Mouse (Mus musculus): ENCODE data around the gene Mfap4.

DNA sequence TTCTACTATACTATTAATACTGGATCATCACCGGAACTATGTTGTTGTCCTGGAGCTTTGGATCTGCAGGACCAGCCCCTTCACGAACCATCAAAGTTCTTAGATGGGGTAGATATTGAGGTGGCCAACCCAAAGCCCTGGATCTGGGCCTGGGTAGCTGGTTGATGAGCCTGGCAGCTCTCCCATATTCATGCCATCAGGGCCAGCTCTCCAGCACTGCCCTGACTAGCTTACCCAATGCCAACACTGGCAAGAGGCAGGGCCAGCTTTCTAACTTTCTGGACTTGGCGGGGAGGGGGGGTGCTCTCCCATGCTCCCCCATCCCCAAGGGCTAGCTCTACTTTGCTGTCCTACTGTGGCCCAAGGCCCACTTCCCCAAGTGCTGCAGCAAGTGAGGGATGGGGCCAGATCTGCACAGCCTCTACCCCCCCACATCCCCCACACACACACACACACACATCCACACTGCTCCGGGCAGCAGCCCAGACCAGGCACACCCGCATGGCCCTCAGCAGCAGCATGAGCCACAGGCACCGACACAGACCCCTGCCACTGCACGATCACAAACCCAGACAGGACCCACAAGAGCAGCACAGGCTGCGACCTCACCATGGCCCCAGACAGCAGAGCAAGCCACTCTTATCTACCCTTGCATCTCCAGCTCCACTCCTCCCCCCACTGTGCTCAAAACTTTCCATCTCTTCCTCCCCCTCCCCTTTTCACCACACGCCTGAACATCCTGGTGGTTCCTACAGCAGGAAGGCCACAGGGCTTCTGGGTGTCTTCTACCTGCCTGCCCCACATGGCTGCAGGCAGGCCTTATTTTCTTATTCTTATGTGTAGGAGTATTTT, 3.8 kb upstream of the Mfap4 start:
- TF ChIP-seq POLR2A (IDR thresholded peaks at IDR 0.05; ENCODE audit: borderline replicate concordance, low read depth, low read length) = no peak
- no peak for TF ChIP-seq CTCF (IDR thresholded peaks at IDR 0.05; ENCODE audit: low read depth, low read length)

All from bone marrow macrophage, adult 2 months (primary cell).